Mouse (Mus musculus) cerebellum, adult 2 months (tissue): ENCODE data around the gene Dock9.

ENCODE experiments used
- CTCF ChIP-seq: fragments of 200-500 bp; IDR thresholded peaks from 2 replicates; pipeline ENCODE4 v1.5.1; 2011; ENCODE audit warnings: low read depth, mild to moderate bottlenecking, control low read depth, low read length, moderate library complexity, borderline replicate concordance; ENCODE audit not compliant: insufficient read depth
- POLR2A ChIP-seq: fragments of 200-500 bp; IDR thresholded peaks from 2 replicates; pipeline ENCODE4 v1.6.1; 2011; ENCODE audit warnings: low read length, control low read depth, borderline replicate concordance; ENCODE audit not compliant: insufficient read depth

DNA sequence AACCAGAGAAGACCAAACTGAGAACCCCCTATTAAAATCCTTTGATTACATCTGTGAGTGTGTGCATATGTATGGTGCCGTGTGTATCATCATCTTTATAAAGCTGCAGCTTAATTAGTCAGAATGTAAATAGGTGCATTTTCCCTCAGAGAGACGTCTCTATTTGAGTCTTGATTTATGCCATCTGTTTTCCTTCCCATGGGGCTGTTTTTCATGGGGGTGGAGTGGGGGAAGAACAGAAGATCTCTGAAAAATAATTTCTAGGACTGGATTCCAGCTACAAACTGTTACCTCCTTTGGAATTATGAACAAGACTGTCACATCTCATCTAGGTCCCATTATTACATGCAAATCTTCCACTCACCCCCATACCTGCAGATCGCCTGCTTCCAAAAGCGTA, 193.1 kb downstream of the Dock9 start:
- TF ChIP-seq POLR2A (no peak), CTCF (no peak)
